Mouse (Mus musculus) liver, embryonic 14 days (tissue): ENCODE data around the gene Hoxd13. TPM values are rescaled to one million over a fixed set of nuclear protein-coding genes. Genes with fewer than 3 reads are reported as not detected.

Experiments
- polyA plus RNA-seq: library from polyadenylated mRNA; depleted of rRNA; stranded (reverse); fragments of >200 nt; gene quantifications from 2 replicates; pipeline ENCODE4 v1.2.3, GENCODE M21; 2012; rRNA removed

Gene Hoxd13
- not detected in 2 replicates for polyA plus RNA-seq

DNA sequence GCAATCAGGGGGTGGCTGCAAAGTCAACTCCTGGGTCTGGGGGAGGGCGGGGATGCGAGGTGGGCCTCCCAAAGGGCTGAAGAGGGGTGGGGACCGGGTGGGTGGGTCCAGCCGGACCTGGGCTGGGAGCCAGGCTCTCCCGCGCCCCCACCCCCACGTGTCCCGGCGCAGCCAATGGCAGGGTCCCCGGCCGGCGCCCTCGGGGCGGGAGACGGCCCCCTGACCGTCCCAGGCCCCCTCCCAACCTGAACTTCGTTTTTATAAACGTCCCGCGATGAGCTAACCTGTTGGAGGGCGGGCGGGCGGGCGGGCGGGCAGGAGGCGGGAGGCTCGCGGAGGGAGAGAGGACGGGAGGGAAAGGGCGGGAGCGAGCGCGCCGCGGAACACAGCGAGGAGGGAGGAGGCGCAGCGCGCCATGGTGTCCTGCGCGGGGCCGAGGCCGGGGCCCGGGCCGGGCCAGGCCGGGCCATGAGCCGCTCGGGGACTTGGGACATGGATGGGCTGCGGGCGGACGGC lies at the start of gene Hoxd13:
Gene Hoxd13, plus strand, starts transcription at position 469 of the 516 bp plus-strand sequence.

DNA sequence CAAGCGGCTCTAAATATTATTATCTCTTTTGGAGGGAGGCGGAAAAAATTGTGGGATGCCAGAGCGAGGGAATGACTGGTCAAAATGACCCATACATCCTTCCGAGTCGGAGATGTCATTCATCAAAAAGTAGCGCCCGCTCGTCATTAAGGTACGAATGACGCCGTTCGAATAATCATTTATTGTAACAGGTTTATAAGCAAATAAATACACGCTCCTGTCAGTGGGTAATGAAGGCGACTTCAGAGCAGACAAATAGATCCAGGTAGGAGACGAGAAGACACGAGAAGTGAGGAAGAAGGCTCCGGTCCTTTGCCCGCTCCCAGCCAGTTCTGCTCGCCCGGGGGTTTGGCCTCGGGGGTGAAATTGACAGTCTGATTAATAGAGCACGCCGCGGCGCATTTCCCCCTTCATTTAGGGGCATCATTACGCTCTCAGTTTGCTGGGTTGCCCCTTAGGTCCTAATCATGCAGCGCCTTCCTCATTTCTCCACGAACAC lies 8.6 kb upstream of the Hoxd13 start, which contains the start of gene Evx2:
Gene Evx2, minus strand, starts transcription at position 51 of the 499 bp plus-strand sequence.

DNA sequence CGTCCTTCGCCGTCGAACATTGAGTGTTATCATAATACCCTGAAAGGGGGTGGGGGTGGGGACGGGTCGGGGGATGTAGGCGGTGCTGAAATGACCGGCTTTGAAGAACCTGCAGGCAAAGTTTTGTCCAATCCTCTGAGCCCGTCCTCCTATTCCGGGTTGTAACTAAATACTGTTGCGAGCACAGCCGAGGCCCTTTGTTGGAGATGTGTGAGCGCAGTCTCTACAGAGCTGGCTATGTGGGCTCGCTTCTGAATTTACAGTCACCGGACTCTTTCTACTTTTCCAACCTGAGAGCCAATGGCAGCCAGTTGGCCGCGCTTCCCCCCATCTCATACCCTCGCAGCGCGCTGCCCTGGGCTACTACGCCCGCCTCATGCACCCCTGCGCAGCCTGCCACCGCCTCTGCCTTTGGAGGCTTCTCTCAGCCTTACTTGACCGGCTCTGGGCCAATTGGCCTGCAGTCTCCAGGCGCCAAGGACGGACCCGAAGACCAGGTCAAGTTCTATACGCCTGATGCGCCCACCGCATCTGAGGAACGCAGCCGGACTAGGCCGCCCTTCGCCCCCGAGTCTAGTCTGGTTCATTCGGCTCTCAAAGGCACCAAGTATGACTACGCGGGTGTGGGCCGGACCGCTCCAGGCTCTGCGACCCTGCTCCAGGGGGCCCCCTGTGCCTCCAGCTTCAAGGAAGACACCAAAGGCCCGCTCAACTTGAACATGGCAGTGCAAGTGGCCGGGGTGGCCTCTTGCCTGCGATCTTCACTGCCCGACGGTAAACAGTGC lies 7.0 kb downstream of the Hoxd13 start, which contains the start of gene Hoxd12:
Gene Hoxd12, plus strand, starts transcription at position 133 of the 785 bp plus-strand sequence.

DNA sequence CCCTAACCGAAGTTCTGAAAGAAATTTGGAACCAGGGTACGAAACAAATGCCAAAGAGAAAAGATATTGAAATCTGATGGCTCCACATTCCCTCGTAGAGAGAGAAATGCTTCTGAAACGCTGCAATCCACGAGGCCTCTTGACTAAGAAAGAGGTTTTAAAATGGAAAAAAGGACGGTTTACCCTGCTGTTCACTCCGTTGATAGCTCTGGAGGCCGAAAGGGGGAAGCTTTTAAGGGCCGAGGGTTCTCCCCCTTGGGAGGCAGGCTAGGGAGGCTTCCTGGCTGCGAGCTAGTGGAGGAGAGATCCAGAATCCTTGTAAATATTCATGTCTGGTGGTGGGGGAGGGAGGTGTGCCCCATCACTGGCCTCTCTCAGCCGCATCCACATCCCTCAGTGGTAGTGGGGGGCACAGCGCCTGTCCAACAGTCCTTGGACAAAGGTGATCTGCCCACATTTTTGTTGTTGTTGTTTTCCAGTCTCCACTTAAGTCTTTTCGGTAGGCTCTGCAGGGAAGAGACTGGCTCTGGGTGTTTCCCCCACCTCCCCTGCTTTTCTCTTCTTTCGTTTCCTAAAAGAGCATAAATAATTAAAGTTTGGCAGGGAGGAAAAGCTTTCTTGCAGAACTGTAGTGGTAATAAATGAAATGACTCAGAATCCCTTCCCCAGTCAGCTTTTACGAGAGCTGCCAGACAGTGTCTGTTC lies 10.9 kb downstream of the Hoxd13 start, which contains the start of gene Hoxd11:
Gene Hoxd11, plus strand, starts transcription at position 667 of the 705 bp plus-strand sequence.

DNA sequence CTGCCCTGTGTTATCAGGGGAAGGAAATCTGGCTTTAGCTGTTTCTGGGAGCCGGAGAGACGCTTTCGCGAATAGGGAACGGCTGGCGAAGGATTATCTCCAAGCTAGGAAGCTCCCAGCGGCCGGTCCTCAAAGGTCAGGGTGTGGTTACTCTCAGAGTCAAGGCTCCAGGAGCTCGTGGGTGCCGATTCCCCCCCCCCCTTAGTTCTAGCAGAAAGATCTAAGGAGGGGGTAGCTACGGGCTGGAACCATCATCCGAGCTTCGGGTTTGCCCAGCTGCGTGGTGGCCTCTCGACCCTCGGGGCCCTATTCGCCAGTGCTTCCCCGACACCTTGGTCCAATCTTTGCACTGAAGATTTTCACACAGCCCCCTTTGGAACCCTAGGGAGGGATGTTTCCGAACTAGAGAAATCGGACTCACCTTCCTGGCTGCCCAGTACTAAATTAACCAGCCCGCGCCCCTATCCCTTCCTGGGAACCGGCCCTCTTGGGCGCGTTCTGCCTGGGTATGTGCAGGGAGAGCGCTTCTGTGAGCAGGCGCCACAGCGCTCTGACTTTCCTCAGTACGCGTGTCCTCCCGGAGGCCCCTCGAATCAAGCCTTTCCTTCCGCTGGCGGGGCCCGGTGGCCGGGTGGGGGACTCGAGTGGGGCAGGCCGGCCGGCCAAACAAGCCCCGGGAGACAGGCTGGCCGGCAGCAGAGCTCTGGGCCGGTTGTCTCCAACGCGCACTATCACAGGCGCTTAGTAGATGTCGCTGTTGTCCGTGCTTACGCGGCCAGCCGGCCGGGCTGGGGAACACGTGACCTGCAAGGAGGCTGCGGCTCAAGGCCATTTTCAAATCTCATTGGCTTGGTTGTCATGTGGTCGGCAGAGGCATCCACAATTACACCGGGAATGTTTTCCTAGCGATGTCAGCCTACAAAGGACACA lies 23.2 kb downstream of the Hoxd13 start, which contains the start of gene Hoxd10:
Gene Hoxd10, plus strand, starts transcription at position 903 of the 930 bp plus-strand sequence.

DNA sequence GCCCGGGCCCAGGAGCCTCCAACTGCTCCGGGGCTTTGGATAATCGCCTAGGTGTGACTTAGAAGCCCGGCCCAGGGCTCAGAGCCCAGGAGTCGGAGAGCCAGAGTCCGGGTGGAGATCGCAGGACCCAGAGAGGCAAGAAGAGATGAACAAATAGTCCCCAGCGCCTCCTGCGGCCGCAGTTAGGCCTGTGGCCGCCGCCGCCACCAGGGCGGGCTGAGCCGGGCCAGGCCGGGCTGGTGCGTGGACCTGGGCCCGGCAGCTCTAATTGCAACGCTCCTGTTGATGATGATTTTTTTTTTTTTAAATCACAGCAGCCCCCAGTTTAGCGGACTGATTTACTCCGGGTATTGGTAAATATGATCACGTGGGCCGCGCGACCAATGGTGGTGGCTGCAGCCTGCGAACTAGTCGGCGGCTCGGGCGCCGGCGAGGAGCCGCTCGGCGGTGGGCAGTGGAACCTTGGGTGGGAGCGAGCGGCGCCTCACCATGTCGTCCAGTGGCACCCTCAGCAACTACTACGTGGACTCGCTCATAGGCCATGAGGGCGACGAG lies 29.5 kb downstream of the Hoxd13 start, which contains the start of gene Hoxd9:
Gene Hoxd9, plus strand, starts transcription at position 161 of the 555 bp plus-strand sequence.

DNA sequence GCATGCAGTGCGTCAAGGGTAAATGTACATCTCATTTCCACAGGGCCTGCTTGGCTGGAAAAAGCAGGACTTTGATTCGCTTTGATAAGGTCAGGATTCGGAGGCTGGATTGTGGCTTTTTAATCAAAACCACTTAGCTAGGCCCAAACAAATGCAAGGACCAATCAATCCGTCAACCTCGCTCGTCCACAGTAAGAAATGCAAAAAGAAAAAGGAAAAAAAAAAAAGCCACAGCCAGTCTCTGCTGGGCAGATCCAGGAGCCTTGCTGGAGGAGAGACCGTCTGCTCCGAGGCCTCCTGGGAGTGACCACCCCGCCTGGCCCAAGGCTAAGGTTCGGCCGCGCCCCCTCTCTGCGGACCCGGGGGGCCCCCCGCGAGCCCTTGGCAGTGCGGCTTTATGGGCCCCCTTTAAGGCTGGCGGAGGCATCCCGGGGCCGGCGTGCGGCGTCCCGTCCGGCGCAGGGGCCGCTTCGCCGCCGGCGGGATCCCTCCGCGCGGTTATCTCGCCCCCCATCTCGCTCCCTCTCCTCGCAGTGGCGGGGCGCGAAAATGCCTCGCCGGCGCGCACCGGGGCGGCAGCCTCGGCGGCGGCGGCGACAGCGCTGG lies 36.4 kb downstream of the Hoxd13 start, which contains the start of gene Hoxd8:
Gene Hoxd8, plus strand, starts transcription at position 223 of the 606 bp plus-strand sequence.

DNA sequence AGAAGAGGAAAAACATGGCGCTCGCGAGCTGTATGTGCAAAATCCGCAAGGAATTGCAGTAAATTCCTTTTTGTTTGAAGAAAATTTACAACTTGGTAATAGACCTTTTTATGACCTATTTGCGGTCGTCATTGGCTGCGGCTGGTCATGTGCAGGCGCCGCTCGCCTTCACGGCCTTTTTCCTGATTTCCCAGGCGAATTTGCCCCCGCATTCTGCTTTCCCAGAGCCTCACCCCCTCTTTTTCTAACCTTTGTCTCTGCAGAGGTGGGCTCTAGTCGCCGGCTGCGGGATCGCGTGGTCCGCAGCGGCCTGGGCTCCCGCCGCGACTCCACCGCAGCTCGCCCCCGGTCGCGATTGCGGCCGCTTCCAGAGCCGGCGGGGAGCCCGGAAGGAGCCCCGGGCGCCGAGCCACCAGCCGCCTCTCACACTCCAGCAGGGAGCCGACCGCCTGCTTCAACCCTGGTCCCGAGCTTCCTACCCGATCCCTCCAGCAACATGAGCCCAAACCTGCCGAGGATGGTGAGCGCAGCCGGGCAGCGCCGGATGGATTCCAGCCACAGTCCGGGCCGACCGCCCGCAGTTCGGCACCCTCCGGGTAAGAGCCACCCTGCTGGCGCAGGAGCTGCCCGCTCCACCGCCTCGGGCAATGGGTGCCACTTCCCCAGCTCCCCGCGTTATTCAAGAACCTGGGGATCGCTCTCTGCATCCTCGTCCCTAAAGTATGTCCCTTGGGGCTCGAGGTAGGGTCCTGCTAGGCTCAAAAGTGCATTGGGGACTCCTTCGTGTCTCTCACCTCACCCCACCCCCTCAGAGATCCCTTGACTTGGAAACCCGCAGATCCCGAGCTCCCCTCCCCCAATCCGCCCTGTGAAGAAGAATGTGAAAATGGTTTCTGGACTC lies 43.9 kb downstream of the Hoxd13 start, which contains the start of the genes Hoxd3 and Hoxd4:
Gene Hoxd3, plus strand, starts transcription at position 207 of the 901 bp plus-strand sequence.
Gene Hoxd4, plus strand, starts transcription at position 209 of the 901 bp plus-strand sequence.

Other genes starting within 250 kb of the Hoxd13 start
- 7.9 and 9.6 TPM in 2 replicates for gene Lnpk, start 88.9 kb upstream of the Hoxd13 start, polyA plus RNA-seq
- not detected in 2 replicates for gene Evx2, start 8.8 kb upstream of the Hoxd13 start, polyA plus RNA-seq
- not detected in 2 replicates for gene Hoxd12, start 6.7 kb downstream of the Hoxd13 start, polyA plus RNA-seq
- gene Hoxd11, start 11.2 kb downstream of the Hoxd13 start, polyA plus RNA-seq, result not detected in 2 replicates
- gene Hoxd10, start 23.6 kb downstream of the Hoxd13 start, polyA plus RNA-seq, result not detected in 2 replicates
- gene Hoxd9, start 29.4 kb downstream of the Hoxd13 start, polyA plus RNA-seq, result not detected in 2 replicates
- 0.05 and 0.12 TPM in 2 replicates for gene Hoxd8, start 36.3 kb downstream of the Hoxd13 start, polyA plus RNA-seq
- 0.02 TPM in 1 of 2 replicates, not detected in the other for gene Hoxd3, start 43.6 kb downstream of the Hoxd13 start, polyA plus RNA-seq
- gene Hoxd4, start 43.6 kb downstream of the Hoxd13 start, polyA plus RNA-seq, result 0.02 and 0.12 TPM in 2 replicates
- gene Gm28230, start 58.4 kb downstream of the Hoxd13 start, polyA plus RNA-seq, result 0.01 and 0.07 TPM in 2 replicates
- gene Hoxd1, start 94.7 kb downstream of the Hoxd13 start, polyA plus RNA-seq, result 0.01 TPM in 1 of 2 replicates, not detected in the other
- 24.6 and 27.3 TPM in 2 replicates for gene Mtx2, start 157.5 kb downstream of the Hoxd13 start, polyA plus RNA-seq